Mouse (Mus musculus): ENCODE data around the gene Pspc1. TPM values are rescaled to one million over a fixed set of nuclear protein-coding genes. Genes with fewer than 3 reads are reported as not detected.
A peak's percentile ranks its signal among the peaks of the same experiment; 100 is the strongest.
"Not testable (repeated sequence)": the region's sequence is repeated elsewhere in the genome, so short reads cannot be mapped to it uniquely, and the experiment has no call there.

Pspc1 gene
- polyA plus RNA-seq (2014; fragmentation: Nextera tagmentation; extraction: Ambion mirVana): 27.7 and 30.0 TPM in 2 replicates

DNA sequence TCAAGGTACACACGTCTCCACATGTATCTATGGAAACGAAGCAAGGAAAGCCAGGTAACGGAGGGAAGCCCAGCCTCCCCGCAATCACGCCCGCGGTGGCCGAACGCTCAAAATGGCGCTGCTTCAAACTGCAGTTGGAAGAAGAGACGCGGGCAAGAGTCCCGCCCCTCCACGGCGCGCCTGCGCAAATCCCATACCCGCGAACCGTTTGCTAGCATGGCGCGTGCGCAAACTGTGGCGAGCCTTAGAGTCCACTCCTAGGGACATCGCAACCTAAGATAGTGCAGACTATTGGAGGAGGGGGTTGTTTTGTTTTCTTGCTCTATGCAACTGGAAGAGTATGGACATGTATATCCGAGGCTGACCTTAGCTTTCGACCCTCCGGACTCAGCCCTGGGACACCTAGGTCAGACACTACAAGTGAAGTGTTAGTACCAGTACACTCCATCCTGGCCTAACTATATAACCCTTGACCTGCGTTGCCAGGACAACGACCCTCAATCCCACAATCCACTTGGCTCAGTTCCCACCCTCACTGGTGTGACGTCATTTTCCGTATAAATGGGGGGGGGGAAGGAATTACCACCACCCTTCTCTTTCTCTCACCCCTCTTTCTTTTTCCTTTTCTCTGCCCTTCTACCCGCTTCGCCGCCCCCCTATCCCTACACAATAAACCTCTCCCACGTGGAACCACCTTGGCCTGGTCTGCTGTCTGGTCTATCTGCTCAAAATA lies at the start of gene Pspc1:
Pspc1 (minus strand) TSS at position 117 of the 733 bp plus-strand sequence.
- Histone ChIP-seq H3K4me3 (ENCODE audit: control insufficient read depth in 1 of 2, insufficient read depth in 1 of 2, low read depth in 1 of 2, low read length in 2 of 2) (peak within 1 kb of the TSS; percentile 97 to 99), H3K27ac (replicated peaks in 1 of 2; ENCODE audit: control insufficient read depth in 1 of 2, insufficient read depth in 1 of 2, low read depth in 2 of 2, low read length in 2 of 2) (peak within 1 kb of the TSS; percentile 97 to 100), H3K4me2 (ENCODE audit: low read length) (peak within 1 kb of the TSS; percentile 69), H3K9ac (ENCODE audit: low read length) (peak within 1 kb of the TSS; percentile 92), H3K4me1 (ENCODE audit: control insufficient read depth in 2 of 2, insufficient read depth in 2 of 2, low read length in 2 of 2) (peaks cover 2 to 21% of the 10 kb centered on the region in 2 experiments; a peak in 3 of 4 replicates), H3K27me3 (ENCODE audit: control insufficient read depth, insufficient read depth, low read length) (no peaks in the 10 kb centered on the region), H3K36me3 (ENCODE audit: control insufficient read depth, insufficient read depth, low read length) (no peaks in the 10 kb centered on the region), H3K9me3 (ENCODE audit: control insufficient read depth, low read length) (no peaks in the 10 kb centered on the region)
- ATAC-seq (ENCODE audit: insufficient number of reproducible peaks, insufficient read depth, low FRiP score, low read depth): peak; percentile 96
- under 1% methylated on average over 36 of the region's 36 CpGs for WGBS

DNA sequence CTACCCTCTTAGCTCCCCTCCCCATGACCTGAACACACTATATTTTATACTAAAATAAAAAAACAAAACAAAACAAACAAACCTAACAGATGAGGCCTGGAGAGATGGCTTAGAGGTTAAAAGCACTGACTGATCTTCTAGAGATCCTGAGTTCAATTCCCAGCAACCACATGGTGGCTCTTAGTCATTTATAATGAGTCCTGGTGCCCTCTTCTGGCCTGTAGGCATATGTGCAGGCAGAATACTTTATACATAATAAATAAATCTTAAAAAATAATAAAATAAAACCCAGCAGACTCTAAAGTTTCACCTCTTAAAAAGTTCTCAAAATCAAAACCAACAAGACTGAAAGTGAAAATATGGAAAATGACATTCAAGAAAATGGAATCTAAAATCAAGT lies 46.4 kb upstream of the Pspc1 start:
- H3K9ac ChIP-seq (ENCODE audit: low read length): no peak overlapping the region
- H3K4me2 ChIP-seq (ENCODE audit: low read length): no peak overlapping the region
- ATAC-seq (ENCODE audit: insufficient number of reproducible peaks, insufficient read depth, low FRiP score, low read depth): no peak
- H3K9me3 ChIP-seq (ENCODE audit: control insufficient read depth, low read length): peaks cover 9% of the 10 kb centered on the region; the same call in 1 of the 2 replicates
- no peaks in the 10 kb centered on the region for H3K36me3 ChIP-seq (ENCODE audit: control insufficient read depth, insufficient read depth, low read length)
- no peaks in the 10 kb centered on the region for H3K4me1 ChIP-seq (ENCODE audit: control insufficient read depth in 2 of 2, insufficient read depth in 2 of 2, low read length in 2 of 2)
- no peak overlapping the region for H3K27ac ChIP-seq (replicated peaks in 1 of 2; ENCODE audit: control insufficient read depth in 1 of 2, insufficient read depth in 1 of 2, low read depth in 2 of 2, low read length in 2 of 2)
- H3K27me3 ChIP-seq (ENCODE audit: control insufficient read depth, insufficient read depth, low read length): no peaks in the 10 kb centered on the region
- H3K4me3 ChIP-seq (ENCODE audit: control insufficient read depth in 1 of 2, insufficient read depth in 1 of 2, low read depth in 1 of 2, low read length in 2 of 2): no peak overlapping the region

DNA sequence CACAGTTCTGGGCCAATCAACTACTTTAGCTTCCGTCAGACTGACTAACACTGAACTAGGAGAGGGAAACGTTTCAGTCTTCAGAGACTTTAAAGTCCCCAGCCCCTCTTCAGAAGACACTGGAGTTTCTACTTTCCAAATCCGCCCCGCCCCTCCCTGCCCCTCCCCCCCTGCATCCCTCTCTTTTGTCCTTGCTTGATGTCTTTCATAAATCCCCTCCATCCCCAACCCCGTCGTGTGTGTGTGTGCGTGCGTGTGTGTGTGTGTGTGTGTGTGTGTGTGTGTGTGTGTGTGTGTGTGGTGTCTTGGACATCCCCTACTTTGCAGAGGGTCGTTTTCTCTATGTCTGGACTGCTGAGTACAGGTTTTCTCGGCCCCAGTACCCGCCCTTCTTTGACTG lies 39.5 kb upstream of the Pspc1 start:
- Histone ChIP-seq H3K4me2 (ENCODE audit: low read length) (no peak overlapping the region), H3K36me3 (ENCODE audit: control insufficient read depth, insufficient read depth, low read length) (no peaks in the 10 kb centered on the region), H3K9ac (ENCODE audit: low read length) (no peak overlapping the region), H3K4me3 (ENCODE audit: control insufficient read depth in 1 of 2, insufficient read depth in 1 of 2, low read depth in 1 of 2, low read length in 2 of 2) (no peak overlapping the region), H3K4me1 (ENCODE audit: control insufficient read depth in 2 of 2, insufficient read depth in 2 of 2, low read length in 2 of 2) (peaks cover 0 to 3% of the 10 kb centered on the region in 2 experiments; a peak in 2 of 4 replicates), H3K27me3 (ENCODE audit: control insufficient read depth, insufficient read depth, low read length) (no peaks in the 10 kb centered on the region), H3K27ac (replicated peaks in 1 of 2; ENCODE audit: control insufficient read depth in 1 of 2, insufficient read depth in 1 of 2, low read depth in 2 of 2, low read length in 2 of 2) (no peak overlapping the region), H3K9me3 (ENCODE audit: control insufficient read depth, low read length) (peaks cover 9% of the 10 kb centered on the region; the same call in 1 of the 2 replicates)
- no peak for ATAC-seq (ENCODE audit: insufficient number of reproducible peaks, insufficient read depth, low FRiP score, low read depth)
- 24% methylated on average over 11 of the region's 11 CpGs for WGBS

DNA sequence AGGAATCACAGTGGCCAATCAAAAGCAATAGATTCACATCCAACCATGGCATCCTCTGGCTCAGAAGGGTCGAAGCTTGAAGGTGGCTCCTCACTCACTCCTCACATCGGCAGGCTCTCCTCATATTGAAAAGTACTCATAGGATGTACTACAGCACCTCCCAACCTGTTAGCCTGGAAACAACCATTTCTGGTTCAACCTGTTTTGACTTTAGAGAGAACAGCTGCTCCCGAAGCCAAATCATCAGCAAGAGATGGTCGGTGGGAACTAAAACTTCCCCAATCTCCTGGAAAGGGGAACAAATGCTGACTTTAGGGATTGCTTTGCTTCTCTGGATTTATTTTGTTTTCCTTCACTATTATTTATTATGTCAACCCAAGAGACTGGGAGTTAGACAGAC lies 39.0 kb upstream of the Pspc1 start:
- WGBS: 75% methylated on average over 4 of the region's 4 CpGs
- H3K36me3 ChIP-seq (ENCODE audit: control insufficient read depth, insufficient read depth, low read length): no peaks in the 10 kb centered on the region
- no peak for ATAC-seq (ENCODE audit: insufficient number of reproducible peaks, insufficient read depth, low FRiP score, low read depth)
- H3K4me1 ChIP-seq (ENCODE audit: control insufficient read depth in 2 of 2, insufficient read depth in 2 of 2, low read length in 2 of 2): peaks cover 0 to 3% of the 10 kb centered on the region in 2 experiments; a peak in 2 of 4 replicates
- H3K27me3 ChIP-seq (ENCODE audit: control insufficient read depth, insufficient read depth, low read length): no peaks in the 10 kb centered on the region
- H3K4me3 ChIP-seq (ENCODE audit: control insufficient read depth in 1 of 2, insufficient read depth in 1 of 2, low read depth in 1 of 2, low read length in 2 of 2): no peak overlapping the region
- H3K4me2 ChIP-seq (ENCODE audit: low read length): no peak overlapping the region
- H3K27ac ChIP-seq (replicated peaks in 1 of 2; ENCODE audit: control insufficient read depth in 1 of 2, insufficient read depth in 1 of 2, low read depth in 2 of 2, low read length in 2 of 2): no peak overlapping the region
- no peak overlapping the region for H3K9ac ChIP-seq (ENCODE audit: low read length)
- H3K9me3 ChIP-seq (ENCODE audit: control insufficient read depth, low read length): peaks cover 7% of the 10 kb centered on the region; the same call in 1 of the 2 replicates

DNA sequence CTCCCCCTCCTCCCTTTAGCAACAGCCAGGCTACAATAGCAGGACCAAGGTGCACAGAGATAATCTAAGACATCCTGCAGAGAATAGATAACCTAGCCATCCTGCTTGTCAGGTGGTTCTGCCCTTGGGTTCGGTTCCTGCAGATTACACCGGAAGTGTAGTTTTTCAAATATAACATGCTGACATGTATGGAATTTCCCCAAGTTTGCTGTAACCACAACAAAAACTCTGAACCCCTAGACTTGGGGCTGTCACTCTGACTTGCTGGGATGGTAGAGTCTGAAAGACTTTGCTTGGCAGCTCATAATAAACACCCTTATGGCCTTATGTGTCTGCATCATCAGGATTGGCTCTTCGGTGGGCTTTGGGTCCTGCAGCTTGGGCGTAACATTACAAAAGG lies 38.4 kb upstream of the Pspc1 start:
- ATAC-seq (ENCODE audit: insufficient number of reproducible peaks, insufficient read depth, low FRiP score, low read depth): no peak
- H3K4me2 ChIP-seq (ENCODE audit: low read length): no peak overlapping the region
- peaks cover 7% of the 10 kb centered on the region; the same call in 1 of the 2 replicates for H3K9me3 ChIP-seq (ENCODE audit: control insufficient read depth, low read length)
- H3K4me3 ChIP-seq (ENCODE audit: control insufficient read depth in 1 of 2, insufficient read depth in 1 of 2, low read depth in 1 of 2, low read length in 2 of 2): no peak overlapping the region
- H3K27ac ChIP-seq (replicated peaks in 1 of 2; ENCODE audit: control insufficient read depth in 1 of 2, insufficient read depth in 1 of 2, low read depth in 2 of 2, low read length in 2 of 2): no peak overlapping the region
- H3K36me3 ChIP-seq (ENCODE audit: control insufficient read depth, insufficient read depth, low read length): no peaks in the 10 kb centered on the region
- WGBS: 80% methylated on average over 4 of the region's 4 CpGs
- H3K9ac ChIP-seq (ENCODE audit: low read length): no peak overlapping the region
- no peaks in the 10 kb centered on the region for H3K27me3 ChIP-seq (ENCODE audit: control insufficient read depth, insufficient read depth, low read length)
- H3K4me1 ChIP-seq (ENCODE audit: control insufficient read depth in 2 of 2, insufficient read depth in 2 of 2, low read length in 2 of 2): peaks cover 0 to 3% of the 10 kb centered on the region in 2 experiments; a peak in 2 of 4 replicates

DNA sequence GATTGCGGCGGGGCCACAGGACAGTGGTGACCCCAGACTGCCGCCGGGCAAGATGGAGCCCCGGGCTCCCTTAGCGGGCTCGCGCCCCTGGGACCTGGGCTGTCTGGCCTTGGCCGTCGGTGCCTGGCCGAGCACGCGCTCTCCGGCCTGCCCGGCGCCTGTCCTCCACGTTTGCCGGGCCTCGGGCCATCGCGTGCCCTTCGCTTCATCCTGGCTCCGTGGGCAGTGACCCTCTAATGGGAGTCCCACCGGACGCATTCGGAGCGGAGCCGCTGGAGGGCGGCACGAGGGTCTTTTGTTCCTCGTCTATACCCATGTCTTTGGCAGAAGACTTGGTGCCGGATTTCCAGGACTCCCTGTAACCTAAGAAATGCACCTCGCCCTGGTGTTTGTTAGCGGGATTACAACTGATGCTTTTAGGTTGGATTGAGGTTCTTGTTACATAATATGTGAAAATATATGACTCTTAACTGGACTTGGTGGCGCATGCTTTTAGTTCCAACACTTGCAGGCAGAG lies 34.5 kb upstream of the Pspc1 start:
- 2% methylated on average over 35 of the region's 35 CpGs for WGBS
- ATAC-seq (ENCODE audit: insufficient number of reproducible peaks, insufficient read depth, low FRiP score, low read depth): peak; percentile 29
- H3K9me3 ChIP-seq (ENCODE audit: control insufficient read depth, low read length): no peaks in the 10 kb centered on the region
- peak overlapping the region; percentile 94 to 96 for H3K27ac ChIP-seq (replicated peaks in 1 of 2; ENCODE audit: control insufficient read depth in 1 of 2, insufficient read depth in 1 of 2, low read depth in 2 of 2, low read length in 2 of 2)
- peaks cover 0 to 15% of the 10 kb centered on the region in 2 experiments; a peak in 3 of 4 replicates for H3K4me1 ChIP-seq (ENCODE audit: control insufficient read depth in 2 of 2, insufficient read depth in 2 of 2, low read length in 2 of 2)
- peaks cover 5% of the 10 kb centered on the region; the same call in 1 of the 2 replicates for H3K36me3 ChIP-seq (ENCODE audit: control insufficient read depth, insufficient read depth, low read length)
- no peaks in the 10 kb centered on the region for H3K27me3 ChIP-seq (ENCODE audit: control insufficient read depth, insufficient read depth, low read length)
- peak overlapping the region; percentile 60 to 88 for H3K4me3 ChIP-seq (ENCODE audit: control insufficient read depth in 1 of 2, insufficient read depth in 1 of 2, low read depth in 1 of 2, low read length in 2 of 2)
- peak overlapping the region; percentile 83 for H3K9ac ChIP-seq (ENCODE audit: low read length)
- peak overlapping the region; percentile 73 for H3K4me2 ChIP-seq (ENCODE audit: low read length)

DNA sequence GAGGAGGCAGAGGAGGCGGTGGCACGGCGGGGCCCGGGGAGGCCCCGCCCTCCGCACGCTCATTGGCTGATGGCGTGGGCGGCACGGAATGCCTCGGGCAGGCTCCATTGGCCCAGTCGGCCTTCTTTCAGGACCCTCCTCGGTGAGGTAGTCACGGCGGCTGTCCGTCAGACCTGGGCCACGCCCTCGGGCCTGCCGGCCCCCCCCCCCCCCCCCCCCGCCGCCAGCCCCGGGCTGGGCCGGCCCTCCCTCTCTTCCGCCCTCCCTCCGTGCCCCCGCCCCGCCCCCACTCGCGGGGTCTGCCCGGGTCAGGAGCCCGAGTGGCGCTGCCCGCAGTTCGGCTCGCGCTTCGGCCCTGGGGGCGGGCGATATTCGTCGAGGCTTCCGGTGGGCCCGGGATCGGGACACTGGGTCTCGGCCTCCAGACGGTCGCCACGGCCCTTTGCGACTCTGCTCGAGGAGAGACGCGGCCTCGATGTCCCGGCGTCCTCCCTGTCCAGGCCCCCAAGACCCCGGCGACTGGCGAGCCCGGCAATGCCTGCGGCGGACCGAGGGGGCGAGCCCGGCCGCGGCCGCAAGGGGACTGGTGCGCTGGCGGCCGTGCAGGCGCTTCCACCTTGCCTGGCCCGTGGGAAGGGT lies 33.7 kb upstream of the Pspc1 start, which contains the start of gene Zmym5:
Zmym5 (minus strand) TSS at position 16 of the 639 bp plus-strand sequence.
- ATAC-seq (ENCODE audit: insufficient number of reproducible peaks, insufficient read depth, low FRiP score, low read depth): peak; percentile 98
- H3K4me2 ChIP-seq (ENCODE audit: low read length): peak within 1 kb of the TSS; percentile 79
- 2% methylated on average over 34 of the region's 72 CpGs for WGBS

More for the DNA sequence above, 33.7 kb upstream of the Pspc1 start, which contains the start of gene Zmym5:
- Histone ChIP-seq H3K9ac (ENCODE audit: low read length) (peak within 1 kb of the TSS; percentile 83), H3K4me3 (ENCODE audit: control insufficient read depth in 1 of 2, insufficient read depth in 1 of 2, low read depth in 1 of 2, low read length in 2 of 2) (peak within 1 kb of the TSS; percentile 70 to 88), H3K27ac (replicated peaks in 1 of 2; ENCODE audit: control insufficient read depth in 1 of 2, insufficient read depth in 1 of 2, low read depth in 2 of 2, low read length in 2 of 2) (peak within 1 kb of the TSS; percentile 94 to 96), H3K4me1 (ENCODE audit: control insufficient read depth in 2 of 2, insufficient read depth in 2 of 2, low read length in 2 of 2) (peaks cover 0 to 15% of the 10 kb centered on the region in 2 experiments; a peak in 3 of 4 replicates)
- not testable (repeated sequence) for H3K27me3 ChIP-seq (ENCODE audit: control insufficient read depth, insufficient read depth, low read length); H3K9me3 ChIP-seq (ENCODE audit: control insufficient read depth, low read length); H3K36me3 ChIP-seq (ENCODE audit: control insufficient read depth, insufficient read depth, low read length)
